Mouse (Mus musculus): ENCODE results near the gene Ccdc121.

Gene Ccdc121

GRCm38 (mm10) chr1:181511307-181511706 is at the start of gene Ccdc121:
Ccdc121 (minus strand) TSS chr1:181511451.
- no peak for DNase-seq (ENCODE audit: low read depth, low spot score)

DNA sequence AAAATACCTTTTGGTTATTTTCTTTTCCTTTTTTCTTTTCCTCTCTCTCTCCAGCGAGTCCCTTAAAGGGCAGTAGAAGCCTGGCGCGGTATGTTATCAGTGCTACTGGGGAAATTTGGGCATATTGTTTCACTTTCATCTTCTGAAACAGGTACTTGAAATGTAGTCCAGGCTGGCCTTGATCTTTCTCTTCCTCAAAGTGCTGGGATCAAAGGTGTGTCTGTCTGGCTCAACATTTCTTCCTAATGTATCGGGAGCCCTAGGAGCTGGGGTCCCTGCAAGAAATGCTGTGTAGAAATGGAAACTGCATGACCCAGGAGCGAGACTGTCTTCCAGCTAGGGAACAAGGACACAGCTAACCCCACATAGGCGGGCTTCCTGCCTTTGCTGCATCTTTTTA is 49.1 kb upstream of the Ccdc121 start:
- DNase-seq (ENCODE audit: low read depth, low spot score) = no peak

DNA sequence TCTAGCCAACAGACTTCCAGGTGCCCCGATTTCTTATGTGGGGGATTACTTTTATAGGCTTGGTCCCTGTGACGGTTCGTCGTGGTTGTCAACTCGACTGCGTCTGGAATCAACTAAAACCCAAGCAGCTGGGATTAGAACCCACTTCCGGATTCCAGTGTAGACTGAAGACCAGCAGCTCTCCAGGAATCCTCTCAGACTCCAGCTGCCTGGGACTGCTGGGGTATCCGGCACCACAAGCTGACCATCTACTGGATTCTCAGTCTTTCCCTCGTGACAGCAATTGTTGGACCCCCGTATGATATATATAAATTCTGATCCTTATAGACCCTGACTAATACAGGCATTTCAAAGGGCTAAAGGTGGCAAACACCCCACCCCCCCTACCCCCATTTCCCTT is 48.4 kb upstream of the Ccdc121 start:
- DNase-seq (ENCODE audit: low read depth, low spot score) = no peak

GRCm38 (mm10) chr1:181555475-181555874 is 44.2 kb upstream of the Ccdc121 start:
- DNase-seq (ENCODE audit: low read depth, low spot score) = no peak

DNA sequence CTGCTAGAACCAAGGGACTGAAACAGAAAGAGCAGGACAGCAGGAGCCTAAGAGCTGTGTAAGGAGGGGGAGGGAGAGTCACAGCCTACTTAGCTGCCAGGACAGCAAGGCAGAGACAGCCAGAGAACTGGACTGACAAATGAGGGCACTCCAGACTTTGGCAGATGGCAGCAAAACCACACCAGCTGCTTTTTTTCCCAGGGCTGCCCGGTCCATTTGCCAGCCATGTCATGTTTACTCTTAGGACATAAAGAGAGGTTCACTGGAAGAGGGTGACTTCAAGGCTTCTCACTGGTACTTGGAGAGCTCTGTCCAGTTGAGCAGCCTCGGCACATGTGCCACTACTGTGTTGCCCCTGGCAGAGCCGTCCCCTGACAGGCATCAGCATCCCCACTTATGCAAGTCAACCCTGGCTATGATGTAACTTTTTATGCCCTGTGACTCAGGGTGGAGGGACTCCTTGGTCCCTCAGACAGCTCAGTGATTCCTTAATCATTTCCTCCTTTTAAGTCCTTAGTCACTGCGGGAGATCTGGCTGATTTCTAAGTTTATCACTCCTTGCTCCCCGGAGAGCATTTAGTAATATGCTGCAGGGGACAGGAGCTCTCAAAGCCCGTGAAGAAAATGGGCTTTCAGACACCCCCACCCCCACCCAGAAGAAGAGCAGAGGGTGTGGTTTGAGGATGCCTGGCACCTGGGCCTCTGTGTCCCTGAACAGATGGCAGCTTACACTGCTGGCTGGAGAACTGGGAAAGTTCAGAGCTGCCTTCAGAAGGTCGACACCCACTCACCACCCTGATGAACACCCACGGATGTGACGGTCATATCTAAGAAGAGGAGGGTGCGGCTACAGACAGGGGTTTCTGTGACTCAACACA is 41.5 kb upstream of the Ccdc121 start:
- no peak for DNase-seq (ENCODE audit: low read depth, low spot score)

GRCm38 (mm10) chr1:181550826-181551225 is 39.6 kb upstream of the Ccdc121 start:
- DNase-seq (ENCODE audit: low read depth, low spot score) = no peak

- no peak for DNase-seq (ENCODE audit: low read depth, low spot score)
These were observed 38.7 kb upstream of the Ccdc121 start for GRCm38 (mm10) chr1:181549987-181550386.

GRCm38 (mm10) chr1:181545044-181545772 is 34.0 kb upstream of the Ccdc121 start:
- DNase-seq (ENCODE audit: low read depth, low spot score) = peak; percentile 81

GRCm38 (mm10) chr1:181543711-181544383 is 32.6 kb upstream of the Ccdc121 start:
- no peak for DNase-seq (ENCODE audit: low read depth, low spot score)

DNA sequence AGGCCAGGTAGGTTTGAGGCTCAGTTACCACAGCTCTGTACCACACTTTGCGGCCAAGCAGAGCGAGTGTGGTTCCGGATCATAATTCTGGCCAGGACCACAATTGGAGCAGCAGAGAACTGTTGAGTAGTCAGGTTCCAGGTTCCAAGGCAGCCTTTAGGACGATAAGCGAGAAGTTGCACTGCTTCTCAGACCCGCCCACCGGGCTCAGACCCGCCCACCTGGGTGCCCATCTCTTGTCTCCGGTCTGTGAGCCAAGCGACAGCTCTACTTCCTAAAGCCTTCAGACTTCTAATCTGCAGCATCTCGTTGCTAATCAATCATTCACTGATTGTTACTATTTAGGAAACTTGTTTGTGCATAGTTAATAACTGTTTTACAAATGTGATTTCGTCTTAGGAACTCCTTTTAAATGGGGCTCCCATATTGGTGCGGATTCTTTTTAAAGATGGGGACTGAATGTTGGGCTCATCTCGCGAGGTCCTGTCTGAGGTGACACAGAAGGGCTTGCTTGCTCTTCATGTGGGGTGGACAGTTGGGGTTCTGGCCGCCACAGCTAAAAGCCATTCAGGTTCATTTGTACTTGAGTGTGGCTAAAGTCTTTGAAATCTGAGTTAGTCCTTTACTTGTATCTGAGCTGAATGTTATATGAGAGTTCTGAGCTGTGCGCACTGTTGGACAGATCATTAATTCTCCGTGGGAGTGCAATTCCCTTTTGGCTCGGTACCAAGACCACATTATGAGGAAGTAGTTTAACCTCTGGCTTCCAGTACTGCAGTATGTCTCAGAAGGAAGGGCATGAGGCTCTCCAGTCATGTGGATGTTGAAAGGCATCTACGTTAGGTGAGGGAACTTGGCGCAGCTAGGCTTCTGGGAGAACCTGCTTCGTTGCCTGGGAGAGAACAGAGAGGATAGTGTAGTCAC is 28.9 kb upstream of the Ccdc121 start:
- peak; percentile 57 for DNase-seq (ENCODE audit: low read depth, low spot score)

GRCm38 (mm10) chr1:181537627-181538525 is 26.6 kb upstream of the Ccdc121 start:
- no peak for DNase-seq (ENCODE audit: low read depth, low spot score)

DNA sequence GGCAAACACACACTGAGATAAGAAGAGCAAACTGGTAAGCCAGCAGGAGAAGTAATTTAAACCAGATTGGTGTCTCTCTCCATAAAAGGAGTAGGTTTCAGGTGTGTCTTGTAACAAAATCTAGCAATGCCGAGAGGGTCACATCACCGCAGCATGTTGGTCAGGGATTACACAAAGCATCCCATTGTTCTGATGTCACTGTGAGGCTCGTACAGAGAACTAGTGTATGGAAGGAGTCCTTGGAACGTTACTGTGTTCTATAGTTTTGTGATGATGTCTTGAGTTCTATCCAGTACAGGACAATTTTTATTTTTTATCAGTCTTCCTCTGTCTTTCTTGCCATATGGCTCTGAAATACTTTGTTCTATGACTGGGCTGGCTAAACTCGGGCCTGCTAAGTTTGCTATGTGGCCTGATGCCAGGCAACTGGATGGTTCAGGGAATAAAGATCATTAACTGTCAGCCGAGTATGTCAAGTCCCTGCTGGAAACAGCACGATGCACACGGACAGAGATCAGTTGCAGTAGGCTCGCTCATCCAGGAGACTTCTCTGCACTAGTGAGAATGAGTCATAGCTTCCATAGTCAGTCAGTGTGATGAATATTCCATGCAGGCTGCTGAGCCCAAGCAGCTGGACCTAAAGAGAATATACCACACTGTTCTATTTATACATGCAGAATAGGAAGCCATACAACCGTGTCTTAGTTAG is 24.1 kb upstream of the Ccdc121 start:
- DNase-seq (ENCODE audit: low read depth, low spot score) = no peak

DNA sequence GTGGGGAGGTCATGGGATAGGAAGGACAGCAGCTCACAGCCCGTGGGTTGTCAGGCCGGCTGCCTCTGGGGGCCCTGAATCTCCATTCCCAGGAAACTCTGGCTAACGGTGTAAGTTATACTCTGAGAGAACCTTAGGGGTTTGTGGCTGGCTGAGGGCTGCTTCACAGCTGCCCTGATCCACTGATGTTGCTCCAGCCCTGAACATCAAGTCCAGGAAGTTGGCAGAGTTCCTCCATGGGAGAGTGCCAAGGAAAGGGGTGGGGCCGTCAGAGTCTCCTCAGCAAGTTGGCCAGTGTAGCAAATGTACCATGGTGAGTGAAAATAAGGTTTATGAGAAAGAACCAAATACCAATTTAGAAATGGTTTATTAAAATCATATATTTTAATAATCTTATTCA is 18.1 kb upstream of the Ccdc121 start:
- DNase-seq (ENCODE audit: low read depth, low spot score) = no peak

DNA sequence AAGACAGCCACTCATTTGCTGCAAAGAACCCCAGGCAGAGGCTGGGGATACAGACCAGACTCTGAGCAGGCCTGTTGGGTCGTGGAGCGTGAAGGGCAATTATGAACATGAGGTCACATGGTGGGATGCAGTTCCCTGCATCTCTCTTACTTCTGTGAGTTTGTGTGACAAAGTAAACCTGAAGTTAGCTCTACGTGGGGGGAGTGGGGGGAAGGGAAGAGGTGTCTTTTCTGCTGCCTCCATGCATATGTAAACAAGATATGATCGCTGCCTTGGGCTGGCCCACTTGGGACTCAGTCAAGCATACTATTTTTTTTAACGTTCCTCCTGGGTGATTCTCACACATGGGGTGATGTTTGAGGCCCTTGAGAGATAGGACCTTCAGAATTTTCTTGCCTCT is 14.7 kb upstream of the Ccdc121 start:
- DNase-seq (ENCODE audit: low read depth, low spot score) = no peak

DNA sequence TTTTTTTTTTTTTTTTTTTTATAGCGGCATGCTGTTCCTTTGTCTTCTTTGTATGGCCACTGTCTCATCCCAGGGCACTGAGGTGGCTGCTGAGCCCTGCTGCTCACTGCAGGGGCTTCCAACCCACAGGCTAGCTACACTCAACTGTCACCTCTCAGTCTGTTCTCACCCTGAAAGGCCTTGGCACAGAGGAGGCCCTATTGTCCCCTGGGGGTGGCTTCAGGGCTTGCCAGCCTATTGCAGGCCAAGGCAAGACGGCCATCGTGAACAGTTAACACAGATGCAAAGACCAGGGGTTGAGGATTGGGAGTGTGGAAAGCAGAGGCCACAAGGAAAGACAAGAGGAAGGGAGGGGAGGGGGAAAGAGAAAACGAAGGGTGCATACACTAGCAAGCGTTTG is 12.6 kb upstream of the Ccdc121 start:
- no peak for DNase-seq (ENCODE audit: low read depth, low spot score)

GRCm38 (mm10) chr1:181521401-181522091 is 10.3 kb upstream of the Ccdc121 start:
- DNase-seq (ENCODE audit: low read depth, low spot score) = no peak

- DNase-seq (ENCODE audit: low read depth, low spot score) = no peak
These were observed 7.9 kb upstream of the Ccdc121 start for GRCm38 (mm10) chr1:181519137-181519536.

DNA sequence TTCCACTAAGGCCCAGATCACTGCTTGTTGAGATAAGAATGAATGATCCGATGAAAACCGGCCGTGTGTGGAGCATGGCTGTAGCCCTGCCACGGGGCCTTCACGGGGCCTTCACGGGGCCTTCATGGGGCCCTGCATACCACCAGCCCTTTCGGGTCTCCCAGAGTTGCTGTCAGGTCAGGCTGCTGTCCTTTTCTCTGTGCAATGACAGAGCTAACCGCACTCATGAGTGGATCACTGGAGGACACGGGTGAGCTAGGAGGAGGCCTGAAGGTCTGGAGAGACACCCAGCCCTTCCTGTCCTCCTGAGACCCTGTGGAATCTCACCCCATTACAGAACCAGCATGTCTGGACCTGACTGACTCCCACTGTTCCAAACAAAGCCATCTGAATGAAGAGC is 6.8 kb upstream of the Ccdc121 start:
- no peak for DNase-seq (ENCODE audit: low read depth, low spot score)

All from forelimb bud, embryonic 11.5 days (tissue).